Mouse (Mus musculus): ENCODE results near the gene Zkscan16.

Gene Zkscan16

DNA sequence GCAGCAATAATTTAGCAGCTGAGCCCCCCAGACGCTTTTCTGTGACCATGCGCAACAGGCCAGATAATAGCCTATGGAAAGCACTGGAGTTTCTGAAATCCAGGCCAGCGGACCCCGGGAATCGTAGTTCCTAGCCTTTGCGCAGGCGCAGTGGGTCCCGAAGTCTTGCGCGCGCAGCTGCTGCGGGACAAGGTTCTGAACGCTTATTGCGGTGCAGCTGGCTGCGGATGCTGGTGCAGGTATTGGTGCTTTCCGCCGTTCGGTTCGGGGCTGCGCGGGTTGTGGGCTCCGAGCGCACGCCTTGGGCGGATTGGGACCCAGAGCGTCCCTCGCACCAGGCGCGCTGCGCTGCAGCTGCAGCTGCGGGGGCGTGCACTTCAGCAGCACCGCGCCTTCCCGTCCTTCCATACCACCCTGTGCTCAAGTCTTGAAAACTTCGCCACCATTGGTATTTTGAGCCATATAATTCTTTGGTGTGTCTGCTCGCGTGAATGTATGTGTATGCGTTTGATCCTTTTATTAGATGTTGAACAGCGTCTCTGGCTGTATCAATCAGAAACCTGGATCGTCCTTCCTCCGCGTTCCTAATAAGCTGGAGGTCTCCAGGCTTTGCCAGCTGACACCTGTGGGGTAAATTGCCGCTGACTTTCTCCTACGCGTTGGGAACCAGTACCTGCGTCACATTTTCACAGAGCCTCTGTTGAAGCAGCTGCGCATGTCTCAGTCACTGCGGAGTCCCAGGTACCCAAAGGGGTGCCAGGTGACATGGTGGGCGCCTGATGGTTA, at the start of gene Zkscan16:
Zkscan16 (plus strand) TSS at position 209 of the 786 bp plus-strand sequence.
- peak; percentile 55 for DNase-seq (ENCODE audit: low read depth)

DNA sequence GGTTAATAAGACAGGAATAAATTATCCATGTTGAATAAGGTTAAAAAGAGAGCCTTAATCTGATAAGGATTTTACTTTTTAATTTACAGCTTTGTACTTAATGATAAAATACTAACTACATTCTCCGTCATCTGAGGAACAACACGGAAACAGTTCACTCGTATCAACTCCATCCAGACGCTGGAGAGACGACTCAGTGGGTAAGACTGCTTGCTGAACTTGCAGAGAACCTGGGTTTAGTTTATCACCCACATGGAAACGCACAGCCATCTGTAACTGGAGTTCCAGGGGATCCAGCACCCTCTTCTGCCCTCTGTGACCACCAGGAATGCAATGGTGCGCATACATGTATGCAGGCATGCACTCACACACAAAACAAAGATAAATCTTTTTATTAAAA, 49.0 kb upstream of the Zkscan16 start:
- DNase-seq (ENCODE audit: low read depth): no peak

DNA sequence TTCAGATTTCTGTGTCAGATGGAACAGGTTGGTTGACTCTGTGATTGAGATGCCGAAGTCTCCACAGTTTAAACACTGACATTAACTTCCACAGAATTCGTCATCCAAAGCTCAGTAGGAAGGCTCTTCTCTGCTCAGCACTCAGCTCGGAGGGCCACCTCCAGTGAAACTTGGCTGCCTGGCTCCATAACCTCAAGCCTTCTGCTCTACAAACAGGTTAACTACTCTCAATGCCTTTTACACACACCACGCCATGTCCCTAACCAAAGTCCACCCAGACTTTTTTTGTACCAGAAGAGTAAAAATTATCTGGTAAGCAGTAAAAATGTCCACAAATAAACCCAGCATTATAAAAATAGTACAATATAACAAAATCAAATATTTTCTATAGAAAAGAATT, 46.0 kb upstream of the Zkscan16 start:
- no peak for DNase-seq (ENCODE audit: low read depth)

DNA sequence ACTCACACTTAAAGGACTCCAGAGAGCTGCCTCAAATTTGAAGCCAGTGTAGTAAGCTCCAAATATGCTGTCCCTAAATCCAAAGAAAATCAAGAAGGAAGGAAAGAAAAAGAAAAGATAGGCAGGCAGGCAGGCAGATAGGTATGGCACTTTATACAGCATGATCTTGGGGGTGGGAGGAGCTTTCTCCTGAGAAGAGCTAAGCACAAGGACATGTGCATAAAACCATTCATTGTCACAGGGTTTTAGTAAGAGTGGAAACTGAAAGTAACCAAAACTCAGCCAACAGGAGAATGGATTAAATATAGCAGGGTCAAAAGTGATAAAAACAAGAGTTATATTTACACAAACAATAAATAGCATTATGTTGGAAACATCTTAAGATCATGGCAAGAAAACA, 45.1 kb upstream of the Zkscan16 start:
- DNase-seq (ENCODE audit: low read depth): peak; percentile 29

DNA sequence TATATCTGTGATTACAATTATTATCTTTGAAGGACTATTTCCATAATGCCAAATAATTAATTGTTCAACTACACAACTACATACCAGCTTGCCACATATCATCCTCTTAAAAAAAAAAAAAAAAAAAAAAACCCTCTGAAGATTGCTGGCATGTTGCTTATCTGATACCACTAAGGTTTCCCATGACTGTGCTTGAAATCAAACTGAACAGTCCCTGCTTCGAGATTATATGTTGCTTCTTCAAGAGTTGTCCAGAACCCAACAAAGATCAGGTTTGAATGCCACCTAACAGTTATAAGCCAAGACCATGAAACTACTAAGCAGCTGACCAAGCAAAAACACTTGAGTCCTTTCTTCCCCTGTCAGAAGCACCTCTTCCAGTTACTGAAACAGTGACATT, 36.0 kb upstream of the Zkscan16 start:
- DNase-seq (ENCODE audit: low read depth): no peak

DNA sequence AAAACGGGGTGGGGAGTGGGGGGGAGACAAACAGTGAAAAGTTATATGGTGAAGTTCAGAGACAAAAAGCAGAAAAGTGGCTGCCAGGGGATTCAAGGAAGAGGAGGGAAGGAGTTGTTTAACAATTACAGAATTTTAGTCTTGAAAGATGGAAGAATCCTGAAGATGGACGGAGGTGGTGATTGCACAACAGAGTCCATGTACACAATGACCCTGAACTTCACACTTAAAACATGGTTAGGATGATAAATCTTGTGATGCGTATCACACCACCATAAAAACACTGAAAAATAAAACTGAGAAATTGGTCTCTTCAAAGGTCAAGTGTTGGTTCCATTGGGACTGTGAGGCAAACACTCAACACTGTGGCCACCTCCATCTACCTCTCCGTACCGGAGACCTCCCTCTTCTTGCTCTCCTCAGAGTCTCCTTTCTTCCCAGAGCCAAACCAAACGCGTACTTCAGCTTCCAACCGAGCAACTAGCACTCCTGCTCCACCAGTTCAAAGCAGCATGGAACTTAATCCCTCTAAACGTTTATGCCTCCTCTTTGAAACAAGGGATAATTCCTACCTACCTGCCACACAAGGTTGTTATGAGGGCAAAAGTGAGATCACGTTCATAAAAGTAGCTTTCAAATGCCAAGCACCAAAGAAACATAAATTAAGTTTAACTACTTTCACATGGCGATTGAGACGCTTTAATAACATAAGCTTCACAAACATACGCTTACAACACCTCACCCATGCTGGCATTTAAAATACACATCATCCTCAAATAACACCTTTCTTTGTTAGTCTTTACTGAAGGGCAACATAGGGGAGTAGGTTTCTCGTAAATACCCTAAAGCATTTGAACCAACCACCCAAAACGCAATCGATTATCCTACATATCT, 33.0 kb upstream of the Zkscan16 start:
- no peak for DNase-seq (ENCODE audit: low read depth)

DNA sequence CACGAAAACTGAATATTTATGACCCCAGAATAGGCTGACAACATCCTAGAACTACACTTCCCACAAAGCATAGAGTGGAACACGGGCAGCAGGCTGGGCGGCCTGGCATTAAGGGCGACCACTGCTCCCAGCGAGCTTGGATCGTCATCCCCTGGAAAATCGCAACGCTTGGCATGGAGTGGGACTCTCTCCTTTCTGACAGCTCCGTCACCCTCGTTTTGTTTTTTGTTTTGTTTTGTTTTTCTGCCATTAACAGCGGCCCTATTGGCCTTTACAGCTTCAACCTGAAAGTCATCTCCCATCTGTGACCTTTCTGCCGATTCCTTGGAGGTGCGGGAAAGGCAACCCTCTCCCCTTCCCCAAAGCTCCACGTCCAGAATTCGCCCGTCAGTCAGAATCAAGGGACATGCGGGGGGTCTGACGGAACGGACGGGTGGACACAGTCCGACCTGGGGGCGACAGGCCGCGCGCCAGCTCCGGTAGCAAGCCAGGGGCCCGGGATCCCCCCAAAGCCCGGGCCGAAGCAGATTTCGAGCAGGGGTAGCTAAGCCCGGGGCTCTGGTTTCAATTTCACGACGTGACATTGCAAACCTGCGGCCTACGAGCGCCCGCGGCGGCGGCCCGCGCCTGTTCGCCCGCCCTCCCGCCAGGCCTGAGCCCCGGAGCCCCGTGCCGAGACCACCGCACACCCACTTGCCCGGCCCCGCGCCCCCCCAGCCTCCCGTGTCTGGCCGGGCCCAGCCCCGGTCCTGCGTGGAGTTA, 32.2 kb upstream of the Zkscan16 start:
- peak; percentile 72 for DNase-seq (ENCODE audit: low read depth)

DNA sequence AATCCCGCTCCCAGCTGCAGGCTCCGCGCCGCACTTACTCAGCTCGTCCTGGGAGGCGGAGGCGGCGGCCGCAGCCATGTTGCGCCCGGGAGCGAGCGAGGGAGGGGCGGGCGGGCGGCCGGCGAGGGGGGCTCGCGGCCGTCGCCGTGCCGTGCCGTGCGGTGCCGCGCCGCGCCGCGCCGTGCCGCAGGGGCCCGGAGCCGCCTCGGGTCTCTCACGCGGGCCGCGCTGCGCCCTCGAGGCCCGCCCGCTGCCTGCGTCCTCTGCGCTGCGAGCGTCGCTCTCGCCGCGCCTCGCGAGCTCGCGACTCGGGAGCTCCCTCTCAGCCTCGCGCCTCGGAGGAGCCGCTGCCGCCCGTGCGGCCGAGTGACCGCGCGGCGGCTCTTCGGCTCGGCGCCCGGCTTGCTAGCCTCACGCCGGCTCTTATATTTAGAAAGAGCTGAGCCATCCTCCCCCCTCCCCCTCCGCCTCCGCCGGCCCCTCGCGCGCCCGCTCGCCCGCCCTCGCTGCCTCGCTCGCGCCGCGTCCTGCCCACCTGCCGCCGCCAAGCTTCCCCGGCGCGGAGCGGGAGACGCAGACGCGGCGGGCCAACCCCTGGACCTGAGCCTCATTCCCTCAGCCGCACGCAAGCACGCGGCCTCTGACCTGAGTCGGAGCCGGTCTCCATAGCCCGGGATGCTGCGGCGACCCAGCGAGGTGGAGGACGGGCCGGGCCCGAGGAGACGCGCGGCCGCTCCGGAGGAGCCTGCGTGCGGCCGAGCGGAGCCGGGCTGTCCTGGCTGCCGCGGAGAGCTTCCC, 31.4 kb upstream of the Zkscan16 start:
- DNase-seq (ENCODE audit: low read depth): peak; percentile 73

DNA sequence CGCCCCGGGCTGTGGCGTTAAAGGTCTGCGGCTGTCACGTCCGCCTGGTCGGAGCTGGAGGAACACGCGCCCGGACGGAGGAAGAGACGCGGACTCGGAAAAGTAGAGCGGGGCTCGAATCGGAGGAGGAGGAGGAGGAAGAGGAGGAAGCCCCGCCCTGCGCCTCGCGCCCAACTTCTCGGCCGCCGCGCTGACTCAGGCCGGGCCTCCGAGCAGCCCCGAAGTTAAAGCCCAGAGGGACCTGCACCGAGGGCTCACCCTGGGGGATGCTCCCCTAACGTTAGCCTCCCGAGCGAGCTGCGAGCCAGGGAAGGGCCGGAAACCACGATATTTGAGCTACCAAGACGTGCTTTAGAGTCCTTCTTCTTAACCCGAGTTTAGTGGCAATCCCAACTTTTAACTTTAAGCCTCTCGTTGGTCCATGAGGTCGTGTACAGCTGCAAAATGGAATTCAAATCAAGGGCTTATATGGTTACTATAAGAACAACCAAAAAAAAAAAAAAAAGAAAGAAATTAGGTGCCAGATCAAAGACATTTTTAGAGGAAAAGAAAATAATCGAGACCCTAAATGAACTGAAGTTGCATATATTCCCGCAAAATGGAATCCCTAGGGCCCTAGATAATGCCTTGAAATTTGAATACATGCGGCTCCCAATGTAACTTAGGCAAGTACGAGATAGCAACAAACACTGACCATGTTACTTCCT, 30.6 kb upstream of the Zkscan16 start, which contains the start of gene Ecpas:
Ecpas (minus strand) TSS at position 121 of the 707 bp plus-strand sequence.
- peak; percentile 80 for DNase-seq (ENCODE audit: low read depth)

DNA sequence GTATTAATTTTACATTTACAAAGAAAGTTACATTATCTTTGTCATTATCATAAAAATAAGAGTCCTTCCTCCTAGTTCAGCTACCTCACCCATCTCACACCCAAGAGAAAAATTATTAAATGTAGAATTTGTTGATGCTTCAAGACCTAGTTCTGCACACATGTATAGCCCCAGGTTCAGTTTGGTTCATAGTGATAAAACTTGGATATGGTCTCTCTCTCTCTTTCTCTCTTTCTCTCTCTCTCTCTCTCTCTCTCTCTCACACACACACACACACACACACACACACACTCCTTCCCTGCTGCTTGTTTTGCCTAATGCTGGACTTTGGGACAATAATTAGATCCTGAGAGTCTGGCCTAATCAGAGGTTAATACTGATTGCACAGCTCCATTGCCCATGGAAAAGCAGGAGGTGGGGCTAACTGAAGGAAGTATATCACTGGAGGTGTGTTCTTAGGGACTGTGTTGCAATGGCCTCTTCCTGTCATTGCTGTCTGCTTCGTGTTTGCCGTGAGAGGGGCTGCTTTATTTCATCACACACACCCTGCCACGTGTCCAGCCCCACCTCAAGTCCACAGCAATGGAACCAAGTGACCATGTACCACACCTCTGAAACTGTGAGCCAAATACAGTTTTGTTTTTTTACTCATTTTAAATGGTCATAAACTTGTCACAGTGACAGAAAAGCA, 29.9 kb upstream of the Zkscan16 start:
- peak; percentile 25 for DNase-seq (ENCODE audit: low read depth)

DNA sequence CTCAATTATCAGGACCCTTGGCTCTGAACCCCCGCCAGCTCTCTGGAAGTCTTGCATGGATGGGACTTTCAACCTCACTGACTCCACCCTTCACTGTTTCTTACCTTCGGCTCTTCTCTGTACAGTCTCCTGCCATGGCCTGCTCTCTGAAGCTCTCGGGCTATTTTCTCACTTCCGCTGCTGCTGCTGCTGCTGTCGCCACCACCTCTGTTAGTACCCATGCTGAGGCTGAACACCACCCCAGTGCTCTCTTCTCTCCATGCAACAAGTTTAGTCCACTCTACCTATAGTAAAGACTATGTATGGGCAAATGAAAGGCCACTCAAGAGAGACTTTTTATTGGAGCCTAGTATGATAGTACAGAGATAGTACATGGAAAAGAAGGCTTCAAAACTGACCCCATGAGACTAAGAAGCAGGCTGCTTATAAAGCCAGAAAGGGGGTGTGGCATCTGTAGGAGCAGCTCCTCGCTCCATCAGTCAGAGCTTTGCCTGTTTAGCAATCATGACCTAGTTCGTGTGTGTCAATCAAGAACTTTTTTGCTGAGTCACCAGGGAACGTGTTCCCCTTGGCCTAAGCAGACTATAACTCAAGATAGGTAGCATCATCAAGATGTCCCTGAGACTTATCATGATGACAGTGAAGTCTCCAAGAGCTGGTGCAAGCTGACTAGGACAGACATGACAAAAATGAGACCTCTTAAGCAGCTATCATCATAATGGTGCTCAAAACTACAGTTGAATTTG, 28.2 kb upstream of the Zkscan16 start:
- DNase-seq (ENCODE audit: low read depth): no peak

DNA sequence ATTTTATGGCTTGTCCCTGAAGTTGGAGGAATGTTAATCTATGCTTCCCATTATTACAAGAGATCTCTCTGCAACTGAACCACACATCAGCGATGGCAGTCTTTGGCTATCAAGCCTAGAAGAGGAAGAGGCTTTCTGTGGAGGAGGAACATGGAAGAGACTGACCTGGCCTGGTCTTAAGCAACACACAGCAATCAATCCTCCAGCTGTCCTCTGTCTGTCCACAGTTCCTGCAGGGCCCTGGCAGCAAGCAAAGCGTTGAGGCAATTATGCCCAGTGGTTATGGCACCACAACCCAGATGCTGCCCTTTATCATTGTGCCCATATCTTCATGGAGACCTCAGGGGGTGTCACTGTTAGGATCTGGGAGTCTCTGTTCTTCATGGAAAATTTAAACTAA, 19.5 kb upstream of the Zkscan16 start:
- no peak for DNase-seq (ENCODE audit: low read depth)

DNA sequence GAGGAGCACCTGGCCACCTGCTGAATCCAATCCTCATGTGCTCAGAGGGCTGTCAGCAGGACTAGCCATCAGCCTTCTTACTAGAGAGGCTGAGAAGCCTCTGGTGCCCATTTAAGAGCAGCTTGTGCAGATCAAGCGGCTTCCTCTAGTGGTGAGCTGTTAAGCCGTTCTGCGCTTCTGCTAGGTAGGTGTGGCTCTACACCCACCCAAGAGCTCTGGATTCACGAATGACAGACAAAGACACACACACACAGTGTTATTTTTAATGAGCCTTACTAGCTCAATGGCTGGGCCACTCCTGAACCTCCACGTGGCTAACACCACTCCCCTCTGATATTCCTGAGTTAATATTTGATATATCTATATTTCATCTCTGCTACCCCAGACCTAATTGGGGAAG, 17.8 kb upstream of the Zkscan16 start:
- no peak for DNase-seq (ENCODE audit: low read depth)

DNA sequence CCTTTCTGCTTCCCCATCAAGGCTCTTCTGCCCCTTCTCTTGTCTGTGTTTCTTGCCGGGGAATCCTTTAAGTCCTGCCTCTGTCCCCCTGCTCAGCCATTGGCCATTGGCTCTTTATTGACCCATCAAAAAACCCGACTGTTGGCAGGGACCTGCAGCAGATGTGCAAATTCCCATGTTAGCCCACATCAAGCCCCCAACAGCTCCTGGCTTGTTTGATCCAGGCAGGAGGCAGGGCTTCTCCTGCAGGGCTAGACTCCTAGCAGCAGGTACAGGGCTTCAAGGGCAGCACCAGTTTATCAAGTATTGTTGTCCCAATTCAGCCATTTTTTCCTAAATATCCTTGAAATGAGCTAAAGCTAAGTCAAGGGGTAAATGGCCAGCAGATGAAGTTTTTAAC, 17.3 kb upstream of the Zkscan16 start:
- DNase-seq (ENCODE audit: low read depth): no peak

DNA sequence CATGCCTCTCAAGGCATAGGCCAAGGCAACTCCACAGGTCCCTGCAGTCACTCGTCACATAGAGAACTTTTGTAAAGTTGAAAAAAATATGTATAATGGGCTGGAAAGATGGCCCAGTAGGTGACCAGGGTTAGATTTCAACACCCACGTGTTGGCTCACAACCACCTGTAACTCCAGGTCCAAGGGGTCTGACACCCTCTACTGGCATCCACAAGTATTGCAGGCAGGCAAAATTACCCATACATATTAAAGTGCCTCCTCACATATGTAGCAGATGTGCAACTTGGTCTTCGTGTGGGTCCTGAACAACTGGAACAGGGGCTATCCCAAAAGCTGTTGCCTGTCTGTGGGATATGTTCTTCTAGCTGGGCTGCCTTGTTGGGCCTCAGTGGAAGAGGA, 15.8 kb upstream of the Zkscan16 start:
- DNase-seq (ENCODE audit: low read depth): peak; percentile 44

DNA sequence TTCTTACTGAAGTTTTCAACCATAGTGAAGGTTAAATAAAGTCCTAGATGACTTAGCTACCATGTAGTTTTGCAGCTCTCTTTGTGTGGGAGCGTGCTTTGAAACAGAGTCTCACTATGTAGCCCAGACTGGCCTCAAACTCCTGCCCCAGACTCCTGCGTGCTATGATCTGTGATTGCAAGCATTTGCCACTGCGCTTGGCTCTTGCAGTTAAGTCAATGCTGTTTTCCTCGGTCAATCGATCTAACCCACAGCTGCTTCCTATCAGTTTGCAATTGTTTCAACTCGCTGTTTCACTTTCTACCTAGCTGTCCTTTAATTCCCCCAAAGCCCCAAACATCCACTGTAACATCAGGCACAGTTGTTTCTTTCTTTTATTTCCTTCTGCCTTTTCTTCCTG, 10.9 kb upstream of the Zkscan16 start:
- no peak for DNase-seq (ENCODE audit: low read depth)

DNA sequence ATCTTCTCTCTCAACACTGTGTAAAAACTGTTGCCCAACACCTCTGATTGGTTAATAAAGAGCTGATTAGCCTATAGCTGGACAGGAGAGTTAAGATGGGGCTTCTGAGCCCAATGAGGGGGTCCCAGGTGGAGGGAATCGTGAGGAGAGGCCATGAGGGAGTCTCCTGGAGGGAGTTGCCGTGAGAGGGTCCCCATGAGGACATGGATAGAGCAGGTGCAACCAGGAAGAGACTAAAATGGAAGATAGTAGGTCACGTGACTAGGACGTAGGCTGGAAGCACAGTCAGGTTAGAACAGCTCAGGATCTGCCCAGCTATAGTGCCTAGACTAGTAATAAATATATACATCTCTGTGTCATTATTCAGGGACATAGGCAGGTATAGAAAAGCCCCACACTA, 9.1 kb upstream of the Zkscan16 start:
- DNase-seq (ENCODE audit: low read depth): no peak

DNA sequence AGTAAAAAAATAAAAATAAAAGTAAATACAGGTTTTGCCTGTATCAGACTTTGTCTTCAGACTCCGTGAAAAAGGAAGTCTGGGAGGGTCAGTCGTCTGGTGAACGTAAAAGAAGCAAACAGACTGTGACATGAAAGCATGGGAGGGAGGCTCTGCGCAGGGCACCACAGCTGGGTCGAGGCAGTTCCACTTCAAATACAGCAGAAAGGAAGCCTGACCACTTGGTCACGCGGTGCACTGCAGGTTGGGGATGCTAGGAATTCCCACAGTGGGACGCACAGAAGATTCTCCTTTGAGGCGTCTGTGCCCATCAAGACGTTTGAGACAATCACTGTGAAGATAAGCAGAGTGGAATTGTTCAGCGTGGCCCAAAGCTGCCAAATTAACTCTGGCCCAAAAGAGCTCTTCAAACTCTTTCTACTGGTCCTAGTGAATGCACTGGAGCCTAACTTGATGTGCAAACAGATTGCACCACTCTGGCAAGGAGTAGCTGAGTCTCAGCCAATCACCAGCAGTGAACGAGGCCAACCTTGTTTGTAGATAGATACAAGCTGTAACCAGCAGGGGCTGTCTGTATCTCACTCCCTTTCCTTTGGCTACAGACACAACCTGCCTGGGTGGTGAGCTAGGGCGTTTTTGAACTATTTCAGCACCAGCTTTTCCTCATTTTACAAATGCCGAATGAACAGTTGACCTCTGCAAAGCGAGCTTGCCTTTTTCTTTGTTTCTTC, 8.5 kb upstream of the Zkscan16 start:
- peak; percentile 29 for DNase-seq (ENCODE audit: low read depth)

DNA sequence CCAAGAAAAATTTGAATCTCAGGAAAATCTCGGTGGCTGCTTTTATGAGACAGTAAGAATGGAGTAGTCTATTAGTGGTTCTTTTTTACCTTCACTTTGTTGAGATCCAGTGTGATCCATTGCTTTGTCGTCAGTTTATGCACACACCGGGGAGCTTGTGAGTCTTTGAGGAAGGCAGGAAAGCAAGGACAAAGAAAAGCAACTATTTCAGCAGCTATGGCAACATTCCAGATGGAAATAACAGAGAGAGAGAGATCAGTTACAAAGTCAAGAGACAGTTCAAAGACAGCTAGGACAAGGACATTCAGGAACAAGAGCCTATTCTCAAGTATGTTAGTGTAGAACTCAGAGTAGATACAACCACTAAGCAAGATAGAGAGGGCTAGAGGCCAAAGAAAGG, 7.6 kb upstream of the Zkscan16 start:
- no peak for DNase-seq (ENCODE audit: low read depth)
